Mouse (Mus musculus): ENCODE measurements around the gene Ran. TPM values are rescaled to one million over a fixed set of nuclear protein-coding genes. Genes with fewer than 3 reads are reported as not detected.
"Not testable (repeated sequence)": the region's sequence is repeated elsewhere in the genome, so short reads cannot be mapped to it uniquely, and the experiment has no call there.

The Ran gene
- total RNA-seq (2014; fragmentation: Nextera tagmentation), result 440 and 513 TPM in 2 replicates
- 599 and 620 TPM in 2 replicates for total RNA-seq (2017)

DNA sequence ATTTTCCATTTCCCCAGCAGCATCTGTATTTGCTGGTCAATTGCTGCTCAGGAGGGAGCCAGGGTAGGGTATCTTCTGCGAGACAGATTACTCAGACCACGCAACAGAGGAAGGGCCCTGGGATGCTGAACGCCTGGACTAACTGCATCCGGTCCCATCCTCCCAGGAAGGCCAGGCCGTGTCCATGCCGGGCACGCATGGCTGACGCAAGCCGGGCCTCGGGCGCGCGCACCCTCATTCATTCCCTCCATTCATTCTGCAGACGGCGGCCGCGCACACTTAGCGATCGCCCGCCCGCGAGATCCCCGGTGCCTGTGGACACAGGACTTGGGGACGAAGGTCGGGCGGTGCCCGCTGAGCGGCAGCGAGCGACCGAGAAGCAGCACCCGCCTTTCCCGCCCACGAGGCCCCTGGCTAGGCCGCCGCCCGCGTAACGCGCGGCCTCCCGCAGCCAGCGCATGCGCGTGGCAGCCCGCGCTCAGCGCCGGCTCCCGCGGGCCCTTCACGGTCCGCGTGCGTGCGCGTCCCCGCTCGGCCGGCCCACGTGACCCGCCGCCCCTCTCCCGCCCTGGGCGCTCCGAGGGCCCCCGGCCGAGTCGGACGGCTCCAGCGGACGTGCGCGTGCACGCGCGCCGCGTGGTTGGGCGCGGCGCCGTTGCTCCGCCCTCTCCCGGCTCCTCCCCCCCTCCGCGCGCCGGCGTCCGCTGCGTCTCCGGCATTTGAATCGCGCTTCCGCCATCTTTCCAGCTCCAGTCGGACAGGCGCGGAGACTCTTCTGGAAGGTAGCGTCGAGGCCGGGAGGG, at the start of gene Ran:
TSS of gene Ran (plus strand) at position 573 of the 803 bp plus-strand sequence.
- peak; percentile 77 for ATAC-seq (replicated peaks; ENCODE audit: poor library complexity, severe bottlenecking)

DNA sequence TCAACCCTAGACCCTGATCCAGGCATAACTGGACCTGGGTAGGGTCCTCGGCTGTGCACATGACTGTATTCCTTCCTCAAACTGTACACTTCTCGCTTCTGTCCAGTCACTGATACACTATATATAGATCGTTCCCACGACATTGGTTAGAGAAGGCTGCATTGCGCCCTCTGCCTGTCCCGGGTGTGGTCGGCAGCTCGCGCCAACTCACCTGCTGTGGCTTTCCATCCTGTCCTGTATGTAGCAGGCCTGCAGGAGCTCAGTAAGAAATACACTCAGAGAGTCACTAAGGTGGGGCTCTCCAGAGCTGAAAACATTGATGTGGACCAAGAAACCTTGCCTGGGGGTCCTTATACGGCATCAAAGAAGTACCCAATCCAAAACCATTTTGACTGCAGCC, 49.0 kb upstream of the Ran start:
- no peak for ATAC-seq (replicated peaks; ENCODE audit: poor library complexity, severe bottlenecking)

DNA sequence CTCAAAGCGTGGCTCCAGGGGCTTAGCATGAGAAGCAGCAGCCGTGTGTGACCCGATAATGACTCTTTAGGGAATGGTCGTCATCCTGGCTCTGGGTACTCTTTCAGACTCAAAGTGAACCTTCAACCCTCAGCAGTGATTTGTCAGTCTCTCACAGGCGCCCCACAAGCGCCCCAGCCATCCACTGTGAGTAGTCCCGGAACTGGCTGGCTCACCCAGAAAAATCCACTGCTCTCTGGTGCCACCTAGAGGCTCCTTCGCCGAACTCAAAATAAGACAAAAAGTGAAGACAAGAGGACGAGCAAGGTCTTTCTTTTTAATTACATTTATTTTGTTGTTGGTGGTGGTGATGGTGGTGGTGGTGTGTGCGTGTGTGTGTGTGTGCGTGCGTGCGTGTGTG, 48.6 kb upstream of the Ran start:
- peak; percentile 82 for ATAC-seq (replicated peaks; ENCODE audit: poor library complexity, severe bottlenecking)

- ATAC-seq (replicated peaks; ENCODE audit: poor library complexity, severe bottlenecking), result peak; percentile 84
Measured at GRCm38 (mm10) chr5:128976266-128976665, 43.6 kb upstream of the Ran start.

DNA sequence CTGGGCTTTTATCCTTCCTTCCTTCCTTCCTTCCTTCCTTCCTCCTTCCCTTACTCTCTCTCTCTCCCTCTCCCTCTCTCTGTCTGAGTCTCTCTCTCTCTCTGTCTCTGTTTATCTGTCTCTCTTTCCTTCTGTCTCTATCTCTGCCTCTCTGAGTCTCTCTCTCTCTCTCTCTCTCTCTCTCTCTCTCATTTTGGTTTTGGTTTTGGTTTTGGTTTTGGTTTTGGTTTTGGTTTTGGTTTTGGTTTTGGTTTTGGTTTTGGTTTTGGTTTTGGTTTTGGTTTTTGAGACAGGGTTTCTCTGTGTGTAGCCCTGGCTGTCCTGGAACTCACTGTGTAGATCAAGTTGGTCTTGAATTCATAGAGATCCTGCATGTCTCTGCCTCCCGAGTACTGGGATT, 42.4 kb upstream of the Ran start:
- ATAC-seq (replicated peaks; ENCODE audit: poor library complexity, severe bottlenecking), result not testable (repeated sequence)

DNA sequence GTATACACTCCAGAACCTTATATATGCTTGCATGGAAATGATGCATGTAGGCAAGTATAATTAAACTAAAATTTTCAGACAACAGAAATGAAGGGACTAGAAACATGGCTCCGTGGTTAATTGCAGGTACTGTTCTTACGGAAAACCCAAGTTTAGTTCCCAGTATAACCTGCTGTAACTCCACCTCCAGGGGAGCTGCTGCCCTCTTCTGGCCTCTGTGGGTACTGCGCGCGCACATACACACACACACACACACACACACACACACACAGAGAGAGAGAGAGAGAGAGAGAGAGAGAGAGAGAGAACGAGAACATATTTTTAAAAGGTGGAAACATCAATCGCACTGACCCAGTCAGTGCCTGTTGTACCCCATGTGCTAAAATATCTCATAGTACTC, 40.9 kb upstream of the Ran start:
- ATAC-seq (replicated peaks; ENCODE audit: poor library complexity, severe bottlenecking), result no peak

DNA sequence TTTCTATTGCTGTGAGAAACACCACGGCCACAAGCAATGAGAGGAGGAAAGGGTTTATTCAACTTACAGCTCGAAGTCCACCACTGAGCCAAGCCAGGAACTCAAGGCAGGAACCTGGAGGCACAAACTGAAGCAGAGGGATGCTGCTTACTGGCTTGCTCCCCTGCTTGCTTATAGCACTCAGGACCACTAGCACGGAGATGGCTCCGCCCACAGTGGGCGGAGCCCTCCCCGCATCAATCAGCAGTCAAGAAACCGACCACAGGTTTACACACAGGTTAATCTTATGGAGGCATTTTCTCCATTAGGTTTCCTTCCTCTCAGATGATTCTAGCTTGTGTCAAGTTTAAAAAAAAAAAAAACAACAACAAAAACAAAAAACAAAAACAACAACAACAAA, 39.0 kb upstream of the Ran start:
- no peak for ATAC-seq (replicated peaks; ENCODE audit: poor library complexity, severe bottlenecking)

DNA sequence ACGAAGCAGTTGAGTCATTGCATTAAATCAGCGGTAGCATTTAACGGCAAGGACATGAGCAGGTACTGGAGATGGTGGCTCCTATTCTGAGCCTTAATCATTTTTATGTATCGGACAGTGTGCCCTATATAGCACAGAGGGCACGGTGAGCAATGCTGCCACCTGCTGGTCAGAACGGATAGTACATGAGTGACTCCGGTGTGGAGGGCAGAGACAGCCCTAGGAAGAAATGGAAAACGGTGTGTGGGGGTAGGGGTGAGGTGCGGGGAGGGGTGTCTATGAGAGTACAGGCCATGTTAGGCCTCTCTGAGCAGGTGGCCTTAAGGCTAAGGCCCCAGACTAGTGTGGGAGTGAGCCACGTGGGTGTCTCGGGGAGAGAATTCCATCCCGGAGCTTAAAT, 38.3 kb upstream of the Ran start:
- ATAC-seq (replicated peaks; ENCODE audit: poor library complexity, severe bottlenecking), result peak; percentile 79

- no peak for ATAC-seq (replicated peaks; ENCODE audit: poor library complexity, severe bottlenecking)
Measured at GRCm38 (mm10) chr5:128984536-128984935, 35.3 kb upstream of the Ran start.

DNA sequence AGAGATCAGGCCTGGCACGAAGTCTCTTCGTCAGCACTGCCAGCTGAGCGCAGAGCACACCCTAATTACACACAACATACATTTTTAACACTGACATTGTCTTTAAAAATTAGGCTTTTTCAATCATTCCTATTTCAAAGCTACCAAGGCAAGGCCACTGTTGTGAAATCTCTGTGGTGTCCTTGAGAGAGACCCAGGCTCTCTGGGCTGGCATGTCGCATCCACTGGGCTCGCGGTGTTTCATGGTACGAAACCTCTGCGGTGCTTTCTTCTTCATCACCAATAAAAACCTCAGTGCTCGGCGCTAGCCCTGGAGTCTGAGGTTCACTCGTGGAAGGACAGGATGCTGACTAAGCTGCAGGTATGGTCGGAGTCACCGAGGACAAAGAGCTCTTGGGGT, 33.9 kb upstream of the Ran start:
- ATAC-seq (replicated peaks; ENCODE audit: poor library complexity, severe bottlenecking), result no peak

GRCm38 (mm10) chr5:128987141-128987954, 32.5 kb upstream of the Ran start:
- no peak for ATAC-seq (replicated peaks; ENCODE audit: poor library complexity, severe bottlenecking)

GRCm38 (mm10) chr5:129000706-129001468, 19.0 kb upstream of the Ran start:
- peak; percentile 34 for ATAC-seq (replicated peaks; ENCODE audit: poor library complexity, severe bottlenecking)

- ATAC-seq (replicated peaks; ENCODE audit: poor library complexity, severe bottlenecking), result peak; percentile 76
Measured at GRCm38 (mm10) chr5:129002571-129003011, 17.3 kb upstream of the Ran start.

DNA sequence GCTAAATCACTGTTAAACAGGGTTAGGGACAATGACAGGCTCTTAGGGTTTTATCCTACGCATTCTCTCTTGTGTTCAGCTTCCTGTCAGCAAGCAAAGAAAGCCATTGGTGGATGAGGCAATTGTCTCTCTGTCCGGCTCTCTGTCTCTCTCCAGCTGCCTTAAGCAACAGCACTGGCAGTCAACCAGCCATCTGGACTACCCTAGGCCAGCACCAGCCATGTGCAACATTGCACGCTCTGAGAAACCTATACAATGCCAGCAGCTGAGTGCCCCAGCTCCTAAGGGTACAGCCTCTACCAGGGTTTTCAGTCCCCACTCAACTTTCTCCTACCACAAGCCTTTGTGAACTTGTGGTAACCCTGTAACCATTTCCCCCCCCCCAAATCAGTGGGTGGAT, 14.5 kb upstream of the Ran start:
- ATAC-seq (replicated peaks; ENCODE audit: poor library complexity, severe bottlenecking), result peak; percentile 11; the same call in 1 of the 2 replicates

DNA sequence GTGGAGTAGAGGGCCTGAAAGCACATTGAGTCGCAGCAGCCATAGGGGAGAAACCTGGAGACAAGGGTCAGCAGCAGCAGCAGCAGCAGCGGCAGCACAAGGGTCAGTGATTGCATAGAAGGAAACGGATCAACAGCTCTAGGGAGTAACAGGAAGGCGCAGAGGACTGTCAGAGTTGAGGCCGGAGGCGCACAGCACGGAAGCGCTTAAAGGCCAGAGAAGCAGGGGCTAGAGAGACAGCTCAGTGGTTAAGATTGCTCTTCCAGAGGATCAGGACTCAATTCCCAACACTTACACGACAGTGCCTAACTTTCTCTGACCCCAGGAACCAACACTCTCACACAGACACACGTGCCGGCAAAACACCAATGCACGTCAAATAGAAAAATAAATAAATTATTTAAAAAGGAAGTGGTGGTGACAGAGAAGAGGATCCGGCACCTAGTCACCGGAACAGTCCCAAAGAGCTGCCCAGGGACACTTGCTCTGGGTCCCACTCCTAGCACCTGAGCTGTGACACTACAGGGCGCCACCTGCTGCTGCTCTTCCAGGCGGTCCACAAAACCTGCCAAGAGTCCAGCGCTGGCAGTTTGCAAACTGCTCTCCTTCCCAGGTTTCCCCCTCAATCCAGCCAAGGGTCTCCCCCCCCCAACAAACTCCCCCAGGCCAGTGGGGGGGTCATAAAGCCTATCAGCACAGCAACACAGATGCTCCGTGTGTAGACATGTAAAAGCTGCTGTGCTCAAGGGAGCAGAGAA, 13.7 kb upstream of the Ran start:
- peak; percentile 17 for ATAC-seq (replicated peaks; ENCODE audit: poor library complexity, severe bottlenecking)

DNA sequence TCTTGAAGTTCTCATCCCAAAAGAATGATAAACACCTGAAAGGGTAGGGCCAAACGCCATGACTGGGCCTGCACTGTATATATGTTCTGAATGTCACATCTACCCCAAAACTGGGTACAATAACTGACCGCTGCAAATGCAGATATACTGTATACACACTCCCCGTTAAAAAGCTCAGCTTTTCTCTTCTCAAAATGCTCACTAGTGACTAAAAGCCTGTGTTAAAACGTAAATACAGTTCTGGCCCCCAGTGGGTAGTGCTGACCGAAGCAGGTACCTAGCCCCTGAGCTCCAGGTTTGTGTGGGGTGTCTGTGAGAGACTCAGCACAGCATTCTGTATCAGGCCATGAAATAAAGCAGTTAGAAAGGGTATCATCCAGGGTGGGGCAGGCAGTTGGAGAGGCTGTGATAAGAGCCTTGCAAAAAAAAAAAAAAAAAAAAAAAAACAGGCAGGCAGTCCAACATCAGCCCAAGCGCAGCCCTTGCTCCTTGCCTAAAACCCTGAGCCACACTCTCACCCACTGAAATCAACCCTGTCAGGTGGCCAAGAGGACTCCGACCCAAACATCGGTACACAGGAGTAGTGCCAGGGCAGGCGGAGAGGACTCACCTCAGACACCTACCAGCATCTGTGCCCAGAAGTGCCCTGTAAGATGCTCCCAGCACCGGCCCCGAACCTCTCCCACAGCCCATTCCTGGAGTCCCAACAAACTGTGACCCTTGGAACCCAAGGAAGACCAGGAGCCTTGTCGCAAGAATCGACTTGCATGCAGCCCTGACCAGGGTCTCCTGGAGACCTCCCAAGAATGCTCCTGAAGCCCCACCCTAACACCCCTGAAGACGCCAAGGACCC, 12.5 kb upstream of the Ran start:
- ATAC-seq (replicated peaks; ENCODE audit: poor library complexity, severe bottlenecking), result no peak

DNA sequence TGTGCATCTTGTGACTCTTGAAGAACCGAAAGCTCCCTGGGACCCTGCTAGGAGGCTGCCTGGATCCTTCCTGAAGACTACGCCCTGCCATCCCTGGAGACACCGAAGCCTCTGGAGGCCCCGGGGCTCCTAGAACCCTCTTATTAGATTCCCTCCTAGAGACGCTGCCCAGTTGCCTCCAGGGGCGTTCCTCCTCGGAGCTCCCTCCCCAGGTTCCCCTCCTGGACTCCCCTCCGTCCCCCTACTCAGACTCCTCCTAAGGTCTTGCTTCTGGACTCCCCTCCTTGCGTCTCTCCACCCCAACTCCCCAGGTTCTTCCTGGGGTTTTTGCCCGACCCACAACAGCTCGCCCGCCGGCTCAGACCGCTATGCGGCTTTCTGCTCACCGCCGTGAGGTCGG, 11.9 kb upstream of the Ran start:
- peak; percentile 15 for ATAC-seq (replicated peaks; ENCODE audit: poor library complexity, severe bottlenecking)

DNA sequence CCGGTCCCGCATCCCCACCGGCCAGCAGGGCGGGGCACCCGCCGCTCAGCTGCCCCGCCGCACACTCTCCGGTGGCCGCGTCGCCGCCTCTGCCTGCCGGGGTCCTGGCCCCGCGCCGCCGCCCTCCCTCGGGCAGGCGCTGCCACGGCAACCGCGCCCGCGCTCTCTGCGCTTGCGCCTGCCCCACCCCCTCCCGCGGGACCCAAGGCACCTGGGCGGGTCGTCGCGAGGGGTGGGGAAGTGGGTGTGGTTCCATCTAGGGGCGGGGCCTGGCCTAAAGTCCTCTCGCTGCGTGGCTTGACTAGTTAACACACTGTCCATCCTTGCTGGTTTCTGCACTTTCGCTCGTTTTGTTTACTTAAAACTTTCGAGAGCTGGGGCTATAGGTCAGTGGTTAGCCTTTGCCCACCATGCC, 11.4 kb upstream of the Ran start, which contains the start of gene Stx2:
TSS of gene Stx2 (minus strand) at position 163 of the 415 bp plus-strand sequence.
- ATAC-seq (replicated peaks; ENCODE audit: poor library complexity, severe bottlenecking), result peak; percentile 82

DNA sequence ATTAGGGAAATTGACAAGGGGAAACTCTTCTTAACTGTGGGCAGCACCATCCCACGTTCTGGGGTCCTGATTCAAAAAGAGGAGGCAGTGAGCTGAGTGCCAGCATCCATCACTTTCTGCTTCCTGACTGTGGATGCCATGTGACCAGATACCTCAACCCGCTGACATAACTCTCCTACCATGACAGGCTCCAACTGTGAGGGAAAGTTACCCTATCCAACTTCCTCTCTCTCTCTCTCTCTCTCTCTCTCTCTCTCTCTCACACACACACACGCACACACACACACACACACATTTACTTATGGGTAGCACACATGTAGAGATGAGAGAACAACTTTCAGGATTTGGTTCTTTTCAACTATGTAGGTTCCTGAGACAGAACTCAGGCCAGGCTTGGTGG, 10.3 kb upstream of the Ran start:
- peak; percentile 22 for ATAC-seq (replicated peaks; ENCODE audit: poor library complexity, severe bottlenecking)

Measured in granulocyte monocyte progenitor cell, adult 5-6 weeks (primary cell).